Mouse (Mus musculus) limb, embryonic 13.5 days (tissue): ENCODE measurements around the gene Sirt6. TPM values are rescaled to one million over a fixed set of nuclear protein-coding genes. Genes with fewer than 3 reads are reported as not detected.

Experiments used
- ATAC-seq: fragments of 200-750 bp; cut with Nextera tagmentation; 2 replicates; pipeline ENCODE4 v1.8.0; 2017; ENCODE audit warnings: low read depth, moderate number of reproducible peaks, moderate TSS enrichment; ENCODE audit not compliant: low FRiP score
- H3K27ac ChIP-seq: fragments of 300-500 bp; sonication (generic); 2 replicates; pipeline ENCODE4 v1.5.1; 2015; ENCODE audit warnings: inconsistent platforms, mild to moderate bottlenecking, moderate library complexity
- H3K27me3 ChIP-seq: fragments of 300-500 bp; sonication (generic); 2 replicates; pipeline ENCODE4 v1.6.1; 2015; ENCODE audit warnings: mild to moderate bottlenecking, inconsistent platforms
- H3K36me3 ChIP-seq: fragments of 300-500 bp; sonication (generic); 2 replicates; pipeline ENCODE4 v1.6.1; 2015; ENCODE audit warnings: inconsistent platforms, mild to moderate bottlenecking, moderate library complexity
- H3K4me1 ChIP-seq: fragments of 300-500 bp; sonication (generic); 2 replicates; pipeline ENCODE4 v1.6.1; 2015; ENCODE audit warnings: inconsistent platforms
- H3K4me2 ChIP-seq: fragments of 300-500 bp; sonication (generic); replicated peaks from 2 replicates; pipeline ENCODE4 v1.6.1; 2015; ENCODE audit warnings: inconsistent platforms, mild to moderate bottlenecking, moderate library complexity
- H3K4me3 ChIP-seq: fragments of 300-500 bp; sonication (generic); 2 replicates; pipeline ENCODE4 v1.5.1; 2015; ENCODE audit warnings: moderate library complexity, mild to moderate bottlenecking, inconsistent platforms
- H3K9ac ChIP-seq: fragments of 300-500 bp; sonication (generic); 2 replicates; pipeline ENCODE4 v1.6.1; 2015; ENCODE audit warnings: mild to moderate bottlenecking, inconsistent platforms
- H3K9me3 ChIP-seq: fragments of 300-500 bp; sonication (generic); 2 replicates; pipeline ENCODE4 v1.6.1; 2016; ENCODE audit warnings: inconsistent platforms
- WGBS: fragments of 180-500 bp; shearing (Covaris S2); methylation state at CpG from one replicate; pipeline ENCODE4 v1.1.7; 2015; 5-methylcytosine and 5-hydroxymethylcytosine counted together
- polyA plus RNA-seq: library from polyadenylated mRNA; unstranded; fragments of >200 nt; fragmentation: Nextera tagmentation; extraction: Ambion mirVana; gene quantifications from 2 replicates; pipeline ENCODE4 v1.2.1, GENCODE M21; 2015

The Sirt6 gene
- polyA plus RNA-seq, 1 experiment from 2014 or later = 61.9 TPM

- no peak overlapping the region for H3K4me3 ChIP-seq
- H3K9me3 ChIP-seq = no peaks in the 10 kb centered on the region
- 80% methylated on average over 5 of the region's 5 CpGs for WGBS
- H3K27ac ChIP-seq = no peak overlapping the region
- H3K4me2 ChIP-seq = no peak overlapping the region
- H3K36me3 ChIP-seq = peaks cover 52% of the 10 kb centered on the region
- no peaks in the 10 kb centered on the region for H3K27me3 ChIP-seq
- H3K9ac ChIP-seq = no peak overlapping the region
- H3K4me1 ChIP-seq = peaks cover 18% of the 10 kb centered on the region
- no peak for ATAC-seq
Observed at GRCm38 (mm10) chr10:81619976-81620375, 7.6 kb downstream of the Sirt6 start.

GRCm38 (mm10) chr10:81615486-81615885 is 12.1 kb downstream of the Sirt6 start:
- 28% methylated on average over 6 of the region's 6 CpGs for WGBS
- H3K9ac ChIP-seq = no peak overlapping the region
- H3K4me1 ChIP-seq = peaks cover 19% of the 10 kb centered on the region
- ATAC-seq = peak; percentile 80
- H3K9me3 ChIP-seq = peaks cover 8% of the 10 kb centered on the region
- H3K4me2 ChIP-seq = peak overlapping the region; percentile 21
- H3K36me3 ChIP-seq = peaks cover 8% of the 10 kb centered on the region
- H3K27ac ChIP-seq = peak overlapping the region; percentile 49
- H3K27me3 ChIP-seq = no peaks in the 10 kb centered on the region
- no peak overlapping the region for H3K4me3 ChIP-seq

- WGBS = 73% methylated on average over 3 of the region's 3 CpGs
- 0 out of 2 replicates have a peak, but pooled peaks cover 8% of the 10 kb centered on the region for H3K36me3 ChIP-seq
- no peak overlapping the region for H3K4me3 ChIP-seq
- no peak overlapping the region for H3K27ac ChIP-seq
- peaks cover 8% of the 10 kb centered on the region for H3K9me3 ChIP-seq
- H3K27me3 ChIP-seq = no peaks in the 10 kb centered on the region
- H3K4me2 ChIP-seq = no peak overlapping the region
- peaks cover 19% of the 10 kb centered on the region for H3K4me1 ChIP-seq
- no peak overlapping the region for H3K9ac ChIP-seq
- no peak for ATAC-seq
Observed at GRCm38 (mm10) chr10:81612779-81613178, 14.8 kb downstream of the Sirt6 start.

GRCm38 (mm10) chr10:81608308-81608707 is 19.3 kb downstream of the Sirt6 start:
- Histone ChIP-seq H3K4me1 (peaks cover 24% of the 10 kb centered on the region), H3K27ac (no peak overlapping the region), H3K9me3 (peaks cover 8% of the 10 kb centered on the region), H3K36me3 (0 out of 2 replicates have a peak, but pooled peaks cover 10% of the 10 kb centered on the region), H3K4me3 (no peak overlapping the region), H3K9ac (no peak overlapping the region), H3K27me3 (no peaks in the 10 kb centered on the region), H3K4me2 (no peak overlapping the region)
- no peak for ATAC-seq
- 94% methylated on average over 1 of the region's 1 CpGs for WGBS

GRCm38 (mm10) chr10:81605974-81606751 is 21.4 kb downstream of the Sirt6 start, which contains the start of gene BC025920:
Gene BC025920 (plus strand): TSS chr10:81606270.
- under 1% methylated on average over 39 of the region's 39 CpGs for WGBS
- Histone ChIP-seq H3K4me3 (peak within 1 kb of the TSS; percentile 53), H3K9ac (peak within 1 kb of the TSS; percentile 66), H3K36me3 (0 out of 2 replicates have a peak, but pooled peaks cover 10% of the 10 kb centered on the region), H3K9me3 (peaks cover 4% of the 10 kb centered on the region), H3K27me3 (no peaks in the 10 kb centered on the region), H3K4me2 (peak within 1 kb of the TSS; percentile 82), H3K4me1 (peaks cover 42% of the 10 kb centered on the region), H3K27ac (peak within 1 kb of the TSS; percentile 85)
- peak; percentile 90 for ATAC-seq

- H3K27ac ChIP-seq = peak overlapping the region; percentile 84
- H3K4me1 ChIP-seq = peaks cover 45% of the 10 kb centered on the region
- 3% methylated on average over 14 of the region's 14 CpGs for WGBS
- H3K27me3 ChIP-seq = no peaks in the 10 kb centered on the region
- H3K4me2 ChIP-seq = peak overlapping the region; percentile 82
- peak overlapping the region; percentile 37; the same call in 1 of the 2 replicates for H3K9ac ChIP-seq
- H3K4me3 ChIP-seq = peak overlapping the region; percentile 53
- ATAC-seq = no peak
- 0 out of 2 replicates have a peak, but pooled peaks cover 10% of the 10 kb centered on the region for H3K36me3 ChIP-seq
- no peaks in the 10 kb centered on the region for H3K9me3 ChIP-seq
Observed at GRCm38 (mm10) chr10:81605666-81605973, 22.0 kb downstream of the Sirt6 start.

- ATAC-seq = peak; percentile 42
- H3K9me3 ChIP-seq = no peaks in the 10 kb centered on the region
Observed at GRCm38 (mm10) chr10:81604968-81605665, 22.5 kb downstream of the Sirt6 start.

GRCm38 (mm10) chr10:81604019-81604967 is 23.3 kb downstream of the Sirt6 start:
- peak overlapping the region; percentile 84; the same call in 1 of the 2 replicates for H3K27ac ChIP-seq
- peak overlapping the region; percentile 82 for H3K4me2 ChIP-seq
- H3K36me3 ChIP-seq = 0 out of 2 replicates have a peak, but pooled peaks cover 10% of the 10 kb centered on the region
- WGBS = 72% methylated on average over 12 of the region's 12 CpGs
- H3K9me3 ChIP-seq = no peaks in the 10 kb centered on the region
- peaks cover 57% of the 10 kb centered on the region for H3K4me1 ChIP-seq
- H3K9ac ChIP-seq = peak overlapping the region; percentile 39; the same call in 1 of the 2 replicates
- H3K27me3 ChIP-seq = no peaks in the 10 kb centered on the region
- H3K4me3 ChIP-seq = peak overlapping the region; percentile 17
- 0 out of 2 replicates have a peak, but pooled peaks have one; percentile 0 for ATAC-seq

More at GRCm38 (mm10) chr10:81604968-81605665, 22.5 kb downstream of the Sirt6 start:
- peaks cover 50% of the 10 kb centered on the region for H3K4me1 ChIP-seq
- peak overlapping the region; percentile 39 for H3K9ac ChIP-seq
- H3K36me3 ChIP-seq = 0 out of 2 replicates have a peak, but pooled peaks cover 10% of the 10 kb centered on the region
- H3K27ac ChIP-seq = peak overlapping the region; percentile 84
- WGBS = 20% methylated on average over 29 of the region's 29 CpGs
- no peaks in the 10 kb centered on the region for H3K27me3 ChIP-seq
- peak overlapping the region; percentile 53 for H3K4me3 ChIP-seq
- peak overlapping the region; percentile 82 for H3K4me2 ChIP-seq

- ATAC-seq = no peak
- Histone ChIP-seq H3K4me2 (no peak overlapping the region), H3K9me3 (no peaks in the 10 kb centered on the region), H3K27ac (no peak overlapping the region), H3K4me1 (peaks cover 63% of the 10 kb centered on the region), H3K9ac (no peak overlapping the region), H3K36me3 (0 out of 2 replicates have a peak, but pooled peaks cover 2% of the 10 kb centered on the region), H3K4me3 (no peak overlapping the region), H3K27me3 (no peaks in the 10 kb centered on the region)
- WGBS = 12% methylated on average over 4 of the region's 4 CpGs
Observed at GRCm38 (mm10) chr10:81602741-81603151, 24.9 kb downstream of the Sirt6 start.

- no peak overlapping the region for H3K27ac ChIP-seq
- H3K36me3 ChIP-seq = no peaks in the 10 kb centered on the region
- H3K4me1 ChIP-seq = peaks cover 69% of the 10 kb centered on the region
- H3K9ac ChIP-seq = 0 out of 2 replicates have a peak overlapping the region, but pooled peaks have one; percentile 25
- no peaks in the 10 kb centered on the region for H3K27me3 ChIP-seq
- H3K4me3 ChIP-seq = no peak overlapping the region
- H3K4me2 ChIP-seq = peak overlapping the region; percentile 60
- H3K9me3 ChIP-seq = no peaks in the 10 kb centered on the region
- ATAC-seq = no peak
- 17% methylated on average over 7 of the region's 7 CpGs for WGBS
Observed at GRCm38 (mm10) chr10:81601396-81601905, 26.1 kb downstream of the Sirt6 start.

GRCm38 (mm10) chr10:81600738-81601203 is 26.8 kb downstream of the Sirt6 start, which contains the start of gene Tle6:
Gene Tle6 (minus strand): TSS chr10:81601073.
- peaks cover 76% of the 10 kb centered on the region for H3K4me1 ChIP-seq
- 0% methylated on average over 28 of the region's 28 CpGs for WGBS
- H3K27ac ChIP-seq = no peak within 1 kb of the TSS; the same call in 1 of the 2 replicates
- H3K36me3 ChIP-seq = no peaks in the 10 kb centered on the region
- peak within 1 kb of the TSS; percentile 60 for H3K4me2 ChIP-seq
- no peaks in the 10 kb centered on the region for H3K27me3 ChIP-seq
- H3K9ac ChIP-seq = 0 out of 2 replicates have a peak within 1 kb of the TSS, but pooled peaks have one; percentile 25
- peak; percentile 83 for ATAC-seq
- no peaks in the 10 kb centered on the region for H3K9me3 ChIP-seq
- peak within 1 kb of the TSS; percentile 30 for H3K4me3 ChIP-seq
